Mouse (Mus musculus) heart, embryonic 13.5 days (tissue): ENCODE measurements around the gene Arhgap6. TPM values are rescaled to one million over a fixed set of nuclear protein-coding genes. Genes with fewer than 3 reads are reported as not detected.

Experiments
- ATAC-seq: fragments of 200-750 bp; cut with Nextera tagmentation; 2 replicates; pipeline ENCODE4 v1.8.0; 2017; ENCODE audit warnings: moderate TSS enrichment; ENCODE audit not compliant: insufficient number of reproducible peaks, low FRiP score, low TSS enrichment; ENCODE audit errors: extremely low read depth
- H3K27ac ChIP-seq: fragments of 300-500 bp; sonication (generic); replicated peaks from 2 replicates; pipeline ENCODE4 v1.5.1; 2015; ENCODE audit warnings: moderate library complexity, mild to moderate bottlenecking, inconsistent platforms
- H3K27me3 ChIP-seq: fragments of 300-500 bp; sonication (generic); replicated peaks from 2 replicates; pipeline ENCODE4 v1.6.1; 2015; ENCODE audit warnings: mild to moderate bottlenecking, inconsistent platforms
- H3K36me3 ChIP-seq: fragments of 300-500 bp; sonication (generic); 2 replicates; pipeline ENCODE4 v1.6.1; 2015; ENCODE audit warnings: mild to moderate bottlenecking, inconsistent platforms
- H3K4me1 ChIP-seq: fragments of 300-500 bp; sonication (generic); 2 replicates; pipeline ENCODE4 v1.6.1; 2015; ENCODE audit warnings: inconsistent platforms
- H3K4me2 ChIP-seq: fragments of 300-500 bp; sonication (generic); 2 replicates; pipeline ENCODE4 v1.6.1; 2015; ENCODE audit warnings: inconsistent platforms, mild to moderate bottlenecking, moderate library complexity
- H3K4me3 ChIP-seq: fragments of 300-500 bp; sonication (generic); 2 replicates; pipeline ENCODE4 v1.5.1; 2015; ENCODE audit warnings: moderate library complexity, mild to moderate bottlenecking, inconsistent platforms
- H3K9ac ChIP-seq: fragments of 300-500 bp; sonication (generic); 2 replicates; pipeline ENCODE4 v1.6.1; 2015; ENCODE audit warnings: inconsistent platforms, mild to moderate bottlenecking, moderate library complexity
- H3K9me3 ChIP-seq: fragments of 300-500 bp; sonication (generic); 2 replicates; pipeline ENCODE4 v1.6.1; 2016; ENCODE audit warnings: inconsistent platforms
- WGBS: fragments of 180-500 bp; shearing (Covaris S2); methylation state at CpG from one replicate; pipeline ENCODE4 v1.1.7; 2015; ENCODE audit warnings: mixed read lengths; 5-methylcytosine and 5-hydroxymethylcytosine counted together
- polyA plus RNA-seq: library from polyadenylated mRNA; unstranded; fragments of >200 nt; fragmentation: Nextera tagmentation; extraction: Ambion mirVana; gene quantifications from 2 replicates; pipeline ENCODE4 v1.2.1, GENCODE M21; 2015

Gene Arhgap6
- polyA plus RNA-seq, 1 experiment from 2014 or later: 9.9 TPM

- Histone ChIP-seq H3K36me3 (no peaks in the 10 kb centered on the region), H3K9me3 (no peaks in the 10 kb centered on the region), H3K4me3 (no peak overlapping the region), H3K4me1 (no peaks in the 10 kb centered on the region), H3K27ac (no peak overlapping the region), H3K27me3 (no peaks in the 10 kb centered on the region), H3K9ac (no peak overlapping the region), H3K4me2 (no peak overlapping the region)
- no peak for ATAC-seq
- 64% methylated on average over 4 of the region's 4 CpGs for WGBS
Observed at GRCm38 (mm10) chrX:169123115-169123772, 328.3 kb downstream of the Arhgap6 start.

GRCm38 (mm10) chrX:169123773-169124151, 328.9 kb downstream of the Arhgap6 start:
- Histone ChIP-seq H3K4me3 (no peak overlapping the region), H3K9me3 (no peaks in the 10 kb centered on the region), H3K27ac (no peak overlapping the region), H3K9ac (no peak overlapping the region), H3K4me1 (no peaks in the 10 kb centered on the region), H3K27me3 (no peaks in the 10 kb centered on the region), H3K4me2 (no peak overlapping the region), H3K36me3 (no peaks in the 10 kb centered on the region)
- no peak for ATAC-seq
- 53% methylated on average over 3 of the region's 3 CpGs for WGBS

- no peak overlapping the region for H3K4me3 ChIP-seq
- no peak overlapping the region for H3K9ac ChIP-seq
- H3K36me3 ChIP-seq: no peaks in the 10 kb centered on the region
- no peak overlapping the region for H3K27ac ChIP-seq
- no peaks in the 10 kb centered on the region for H3K27me3 ChIP-seq
- H3K9me3 ChIP-seq: no peaks in the 10 kb centered on the region
- no peak for ATAC-seq
- no peak overlapping the region for H3K4me2 ChIP-seq
- WGBS: 92% methylated on average over 7 of the region's 7 CpGs
- H3K4me1 ChIP-seq: no peaks in the 10 kb centered on the region
Observed at GRCm38 (mm10) chrX:169139758-169140157, 344.9 kb downstream of the Arhgap6 start.

- ATAC-seq: no peak
- 80% methylated on average over 9 of the region's 9 CpGs for WGBS
Observed at GRCm38 (mm10) chrX:169140467-169140866, 345.6 kb downstream of the Arhgap6 start.

GRCm38 (mm10) chrX:169153805-169154204, 358.9 kb downstream of the Arhgap6 start:
- H3K36me3 ChIP-seq: no peaks in the 10 kb centered on the region
- H3K4me1 ChIP-seq: no peaks in the 10 kb centered on the region
- H3K4me2 ChIP-seq: no peak overlapping the region
- H3K27me3 ChIP-seq: no peaks in the 10 kb centered on the region
- no peak overlapping the region for H3K27ac ChIP-seq
- H3K9me3 ChIP-seq: no peaks in the 10 kb centered on the region
- no peak for ATAC-seq
- H3K4me3 ChIP-seq: no peak overlapping the region
- H3K9ac ChIP-seq: no peak overlapping the region

More at GRCm38 (mm10) chrX:169140467-169140866, 345.6 kb downstream of the Arhgap6 start:
- H3K27me3 ChIP-seq: no peaks in the 10 kb centered on the region
- H3K4me1 ChIP-seq: no peaks in the 10 kb centered on the region
- H3K36me3 ChIP-seq: no peaks in the 10 kb centered on the region
- no peak overlapping the region for H3K9ac ChIP-seq
- no peak overlapping the region for H3K27ac ChIP-seq
- H3K4me2 ChIP-seq: no peak overlapping the region
- H3K4me3 ChIP-seq: no peak overlapping the region
- no peaks in the 10 kb centered on the region for H3K9me3 ChIP-seq

- H3K4me3 ChIP-seq: no peak overlapping the region
- WGBS: 65% methylated on average over 6 of the region's 6 CpGs
- no peak overlapping the region for H3K27ac ChIP-seq
- H3K9me3 ChIP-seq: no peaks in the 10 kb centered on the region
- H3K4me2 ChIP-seq: no peak overlapping the region
- H3K36me3 ChIP-seq: no peaks in the 10 kb centered on the region
- H3K4me1 ChIP-seq: no peaks in the 10 kb centered on the region
- H3K9ac ChIP-seq: no peak overlapping the region
- no peak for ATAC-seq
- no peaks in the 10 kb centered on the region for H3K27me3 ChIP-seq
Observed at GRCm38 (mm10) chrX:169158385-169158784, 363.5 kb downstream of the Arhgap6 start.

GRCm38 (mm10) chrX:169170981-169171380, 376.1 kb downstream of the Arhgap6 start:
- Histone ChIP-seq H3K27me3 (no peaks in the 10 kb centered on the region), H3K36me3 (no peaks in the 10 kb centered on the region), H3K4me2 (no peak overlapping the region), H3K9me3 (no peaks in the 10 kb centered on the region), H3K9ac (no peak overlapping the region), H3K4me1 (no peaks in the 10 kb centered on the region), H3K4me3 (no peak overlapping the region), H3K27ac (no peak overlapping the region)
- 69% methylated on average over 2 of the region's 2 CpGs for WGBS
- ATAC-seq: no peak

- H3K9me3 ChIP-seq: no peaks in the 10 kb centered on the region
- H3K27ac ChIP-seq: no peak overlapping the region
- no peak overlapping the region for H3K4me2 ChIP-seq
- H3K4me3 ChIP-seq: no peak overlapping the region
- no peaks in the 10 kb centered on the region for H3K4me1 ChIP-seq
- no peaks in the 10 kb centered on the region for H3K27me3 ChIP-seq
- H3K36me3 ChIP-seq: no peaks in the 10 kb centered on the region
- ATAC-seq: no peak
- H3K9ac ChIP-seq: no peak overlapping the region
- 80% methylated on average over 1 of the region's 1 CpGs for WGBS
Observed at GRCm38 (mm10) chrX:169173796-169174195, 378.9 kb downstream of the Arhgap6 start.

- 88% methylated on average over 2 of the region's 2 CpGs for WGBS
- no peaks in the 10 kb centered on the region for H3K36me3 ChIP-seq
- no peaks in the 10 kb centered on the region for H3K27me3 ChIP-seq
- H3K9me3 ChIP-seq: no peaks in the 10 kb centered on the region
- no peak overlapping the region for H3K27ac ChIP-seq
- no peak overlapping the region for H3K4me3 ChIP-seq
- ATAC-seq: no peak
- H3K4me2 ChIP-seq: no peak overlapping the region
- H3K4me1 ChIP-seq: no peaks in the 10 kb centered on the region
- no peak overlapping the region for H3K9ac ChIP-seq
Observed at GRCm38 (mm10) chrX:169178634-169179033, 383.7 kb downstream of the Arhgap6 start.

- H3K9ac ChIP-seq: no peak within 1 kb of the TSS
- no peak within 1 kb of the TSS for H3K4me3 ChIP-seq
- H3K4me1 ChIP-seq: no peaks in the 10 kb centered on the region
- H3K36me3 ChIP-seq: no peaks in the 10 kb centered on the region
- no peak within 1 kb of the TSS for H3K4me2 ChIP-seq
- WGBS: 71% methylated on average over 5 of the region's 5 CpGs
- H3K27me3 ChIP-seq: no peaks in the 10 kb centered on the region
- no peak within 1 kb of the TSS for H3K27ac ChIP-seq
- ATAC-seq: no peak
- no peaks in the 10 kb centered on the region for H3K9me3 ChIP-seq
Observed at GRCm38 (mm10) chrX:169187100-169187499, 392.2 kb downstream of the Arhgap6 start, which contains the start of gene Amelx. TSS of gene Amelx (minus strand) at chrX:169187200.

- Histone ChIP-seq H3K27ac (no peak overlapping the region), H3K4me3 (no peak overlapping the region), H3K27me3 (no peaks in the 10 kb centered on the region), H3K9me3 (no peaks in the 10 kb centered on the region), H3K4me1 (peaks cover 13% of the 10 kb centered on the region), H3K36me3 (no peaks in the 10 kb centered on the region), H3K9ac (no peak overlapping the region), H3K4me2 (no peak overlapping the region)
- ATAC-seq: no peak
- 58% methylated on average over 3 of the region's 3 CpGs for WGBS
Observed at GRCm38 (mm10) chrX:169210019-169210418, 415.1 kb downstream of the Arhgap6 start.

- no peaks in the 10 kb centered on the region for H3K9me3 ChIP-seq
- no peaks in the 10 kb centered on the region for H3K27me3 ChIP-seq
- H3K4me2 ChIP-seq: no peak overlapping the region
- H3K4me3 ChIP-seq: no peak overlapping the region
- no peak for ATAC-seq
- no peaks in the 10 kb centered on the region for H3K36me3 ChIP-seq
- 53% methylated on average over 8 of the region's 8 CpGs for WGBS
- H3K4me1 ChIP-seq: peaks cover 16% of the 10 kb centered on the region
- H3K9ac ChIP-seq: no peak overlapping the region
- H3K27ac ChIP-seq: no peak overlapping the region
Observed at GRCm38 (mm10) chrX:169220064-169220463, 425.2 kb downstream of the Arhgap6 start.
